Mouse (Mus musculus) hindbrain, embryonic 16.5 days (tissue): ENCODE results near the gene Vim. TPM values are rescaled to one million over a fixed set of nuclear protein-coding genes. Genes with fewer than 3 reads are reported as not detected.
A peak's percentile ranks its signal among the peaks of the same experiment; 100 is the strongest.
"Not testable (repeated sequence)": the region's sequence is repeated elsewhere in the genome, so short reads cannot be mapped to it uniquely, and the experiment has no call there.

Experiments
- ATAC-seq: fragments of 200-750 bp; cut with Nextera tagmentation; 2 replicates; pipeline ENCODE4 v1.8.0; 2017; ENCODE audit warnings: moderate TSS enrichment, moderate library complexity
- H3K27ac ChIP-seq: fragments of 300-500 bp; sonication (generic); 2 replicates; pipeline ENCODE4 v1.5.1; 2014; ENCODE audit warnings: low read depth, mild to moderate bottlenecking, control low read depth, low read length, moderate library complexity
- H3K27me3 ChIP-seq: fragments of 300-500 bp; sonication (generic); replicated peaks from 2 replicates; pipeline ENCODE4 v1.6.1; 2014; ENCODE audit warnings: low read length; ENCODE audit not compliant: control insufficient read depth, insufficient read depth
- H3K36me3 ChIP-seq: fragments of 300-500 bp; sonication (generic); 2 replicates; pipeline ENCODE4 v1.6.1; 2014; ENCODE audit warnings: mild to moderate bottlenecking, low read length, moderate library complexity, mixed read lengths; ENCODE audit not compliant: control insufficient read depth, insufficient read depth
- H3K4me1 ChIP-seq: fragments of 300-500 bp; sonication (generic); 2 replicates; pipeline ENCODE4 v1.6.1; 2014; ENCODE audit warnings: low read depth, low read length; ENCODE audit not compliant: control insufficient read depth, insufficient read depth
- H3K4me2 ChIP-seq: fragments of 300-500 bp; sonication (generic); 2 replicates; pipeline ENCODE4 v1.6.1; 2014; ENCODE audit warnings: mild to moderate bottlenecking, low read length, control low read depth, moderate library complexity
- H3K4me3 ChIP-seq: fragments of 300-500 bp; sonication (generic); 2 replicates; pipeline ENCODE4 v1.5.1; 2014; ENCODE audit warnings: mild to moderate bottlenecking, low read length, control low read depth, moderate library complexity
- H3K9ac ChIP-seq: fragments of 300-500 bp; sonication (generic); 2 replicates; pipeline ENCODE4 v1.6.1; 2014; ENCODE audit warnings: low read depth, mild to moderate bottlenecking, control low read depth, low read length, moderate library complexity
- H3K9me3 ChIP-seq: fragments of 300-500 bp; sonication (generic); 2 replicates; pipeline ENCODE4 v1.6.1; 2014; ENCODE audit warnings: mild to moderate bottlenecking, low read length, moderate library complexity; ENCODE audit not compliant: control insufficient read depth
- WGBS: fragments of 180-500 bp; shearing (Covaris S2); extraction: QIAGEN DNeasy Blood & Tissue Kit; methylation state at CpG from one replicate; pipeline ENCODE4 v1.1.7; 2014; 5-methylcytosine and 5-hydroxymethylcytosine counted together
- polyA plus RNA-seq: library from polyadenylated mRNA; unstranded; fragments of >200 nt; fragmentation: Nextera tagmentation; extraction: Ambion mirVana; gene quantifications from 2 replicates; pipeline ENCODE4 v1.2.1, GENCODE M21; 2015

Gene Vim
- polyA plus RNA-seq, 1 experiment from 2014 or later, result 374 TPM

DNA sequence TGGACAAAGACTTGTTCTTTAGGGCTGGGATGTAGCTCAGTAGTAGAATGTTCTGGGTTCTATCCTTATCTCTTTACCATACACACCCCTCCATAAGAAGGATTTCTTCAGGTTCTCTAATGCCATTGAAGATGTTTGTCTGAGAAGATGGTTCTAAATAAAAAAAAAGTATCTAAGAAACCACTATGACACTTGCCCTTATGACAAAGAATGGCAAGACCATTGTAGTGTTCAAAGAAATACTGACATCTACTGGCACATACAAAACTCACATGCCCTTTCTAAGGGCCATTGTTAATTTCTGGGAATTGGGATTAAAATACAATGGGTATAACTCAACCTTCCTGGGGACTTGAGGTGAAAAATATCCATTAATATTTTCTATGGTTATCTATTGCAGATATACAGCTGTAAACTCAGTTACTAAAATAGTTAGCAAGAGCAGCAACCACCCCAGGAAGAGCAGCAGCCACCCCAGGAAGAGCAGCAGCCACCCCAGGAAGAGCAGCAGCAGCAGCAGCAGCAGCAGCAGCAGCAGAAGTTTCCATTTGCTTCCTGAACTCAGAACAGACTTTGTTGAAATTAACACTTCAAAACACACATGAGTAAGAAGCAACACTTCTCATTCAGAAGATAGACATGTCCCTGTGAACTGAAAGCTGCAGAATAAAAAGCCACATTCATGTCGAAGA lies 23.4 kb downstream of the Vim start:
- ATAC-seq, result no peak
- H3K4me1 ChIP-seq, result no peaks in the 10 kb centered on the region
- H3K4me2 ChIP-seq, result no peak overlapping the region
- no peaks in the 10 kb centered on the region for H3K27me3 ChIP-seq
- H3K4me3 ChIP-seq, result no peak overlapping the region
- H3K27ac ChIP-seq, result no peak overlapping the region
- no peak overlapping the region for H3K9ac ChIP-seq
- H3K36me3 ChIP-seq, result no peaks in the 10 kb centered on the region
- no peaks in the 10 kb centered on the region for H3K9me3 ChIP-seq
- WGBS, result 97% methylated on average over 1 of the region's 1 CpGs

DNA sequence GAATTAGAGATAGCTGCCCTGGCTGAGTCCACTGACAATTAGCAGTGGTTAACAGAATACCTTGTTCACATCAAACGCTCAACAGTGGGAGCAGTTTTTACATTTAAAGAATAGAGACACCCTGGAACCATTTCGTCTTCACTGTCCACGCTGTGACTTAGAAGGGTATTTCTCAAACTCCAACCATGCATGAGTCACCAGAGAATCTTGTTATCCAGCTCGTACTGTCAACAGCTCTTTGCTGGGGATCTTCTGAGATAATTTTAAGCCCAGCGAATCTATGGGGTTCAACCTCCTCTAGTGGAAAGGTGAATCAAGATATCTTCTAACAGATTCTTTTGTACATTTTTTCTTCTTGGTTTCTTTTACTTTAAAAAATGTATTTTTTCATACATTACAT lies 24.4 kb downstream of the Vim start:
- 84% methylated on average over 5 of the region's 5 CpGs for WGBS
- H3K36me3 ChIP-seq, result no peaks in the 10 kb centered on the region
- no peak overlapping the region for H3K4me3 ChIP-seq
- H3K27me3 ChIP-seq, result no peaks in the 10 kb centered on the region
- no peak overlapping the region for H3K4me2 ChIP-seq
- no peak overlapping the region for H3K27ac ChIP-seq
- no peak for ATAC-seq
- H3K9ac ChIP-seq, result no peak overlapping the region
- no peaks in the 10 kb centered on the region for H3K4me1 ChIP-seq
- no peaks in the 10 kb centered on the region for H3K9me3 ChIP-seq

DNA sequence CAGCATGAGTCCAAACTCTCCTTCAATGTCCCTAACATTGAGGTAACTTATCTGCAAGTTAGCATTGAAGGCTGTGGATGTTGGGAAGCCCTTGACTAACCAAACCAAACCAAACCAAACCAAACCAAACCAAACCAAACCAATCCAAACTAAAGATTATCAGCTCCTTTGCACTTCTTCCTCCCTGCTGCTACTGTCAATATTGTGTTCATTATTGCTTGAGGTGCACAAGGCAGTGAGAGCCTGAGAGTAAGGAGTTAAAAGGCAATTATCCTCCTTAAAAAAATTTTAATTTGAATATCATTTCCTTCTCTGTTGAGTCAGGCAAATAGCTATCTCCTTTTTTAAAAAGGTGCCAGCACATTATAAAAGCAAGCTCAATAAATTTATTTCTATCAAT lies 29.4 kb downstream of the Vim start:
- Histone ChIP-seq H3K4me3 (no peak overlapping the region), H3K36me3 (no peaks in the 10 kb centered on the region), H3K9me3 (no peaks in the 10 kb centered on the region), H3K4me1 (no peaks in the 10 kb centered on the region), H3K9ac (no peak overlapping the region), H3K4me2 (no peak overlapping the region), H3K27me3 (no peaks in the 10 kb centered on the region), H3K27ac (no peak overlapping the region)
- no peak for ATAC-seq

DNA sequence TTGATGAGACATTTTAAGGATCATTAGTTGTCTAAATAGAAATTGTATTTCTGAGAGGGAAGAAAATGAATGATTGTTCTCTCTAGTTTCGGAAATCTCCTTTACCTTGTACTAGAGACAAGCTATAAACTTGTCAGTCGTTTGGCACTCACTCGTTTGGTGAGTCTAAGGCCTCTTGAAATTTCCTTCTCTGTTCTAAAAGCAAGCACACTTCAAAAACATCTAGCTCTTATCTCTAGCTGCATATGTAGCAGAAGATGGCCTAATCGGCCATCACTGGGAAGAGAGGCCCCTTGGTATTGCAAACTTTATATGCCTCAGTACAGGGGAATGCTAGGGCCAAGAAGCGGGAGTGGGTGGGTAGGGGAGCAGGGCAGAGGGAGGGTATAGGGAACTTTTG lies 29.9 kb downstream of the Vim start:
- WGBS, result 81% methylated on average over 4 of the region's 5 CpGs

DNA sequence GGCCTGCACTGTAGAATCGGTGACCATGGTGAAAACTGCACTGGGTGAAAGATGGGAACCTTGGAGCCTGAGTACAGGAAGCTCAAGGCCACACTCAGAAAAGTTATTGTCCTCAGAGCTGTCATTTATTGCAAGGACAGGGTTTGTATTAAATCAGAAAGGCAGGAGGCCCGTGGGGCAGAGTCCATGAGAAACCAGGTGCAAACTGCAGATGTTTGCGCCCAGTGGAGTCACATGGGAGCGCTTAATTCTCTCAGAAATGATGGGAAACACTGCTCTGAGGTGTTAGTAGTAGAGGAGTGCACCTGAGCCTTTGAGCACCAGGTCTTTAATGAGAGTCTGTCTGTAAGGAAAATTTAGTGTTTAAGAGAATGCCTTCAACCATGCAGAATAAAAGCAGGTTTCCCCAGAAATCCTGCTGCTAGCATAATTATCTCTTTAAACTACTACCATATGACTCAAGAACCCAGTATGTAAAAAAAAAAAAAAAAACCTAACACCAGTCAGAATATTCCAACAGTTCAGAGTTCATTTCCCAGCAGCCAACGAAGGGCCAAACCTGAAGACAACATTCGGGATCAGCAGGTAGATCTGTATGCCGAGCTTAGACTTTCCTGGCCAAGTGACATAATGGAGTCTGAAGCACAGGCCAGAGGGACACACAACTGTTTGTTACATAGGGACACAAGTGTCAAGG lies 56.6 kb downstream of the Vim start:
- 76% methylated on average over 7 of the region's 7 CpGs for WGBS
- ATAC-seq, result 0 out of 2 replicates have a peak, but pooled peaks have one; percentile 52
- no peak overlapping the region for H3K9ac ChIP-seq

More for the DNA sequence above, 29.9 kb downstream of the Vim start:
- ATAC-seq, H3K9ac ChIP-seq, H3K4me2 ChIP-seq, H3K4me3 ChIP-seq, H3K27me3 ChIP-seq, H3K27ac ChIP-seq, H3K9me3 ChIP-seq, H3K36me3 ChIP-seq, H3K4me1 ChIP-seq: not testable (repeated sequence)

More for the DNA sequence above, 56.6 kb downstream of the Vim start:
- Histone ChIP-seq H3K4me2 (no peak overlapping the region), H3K4me1 (no peaks in the 10 kb centered on the region), H3K4me3 (no peak overlapping the region), H3K9me3 (no peaks in the 10 kb centered on the region), H3K27me3 (no peaks in the 10 kb centered on the region), H3K36me3 (no peaks in the 10 kb centered on the region), H3K27ac (no peak overlapping the region)

Other genes with a start within 250 kb of the Vim start
- 0.40 and 0.49 TPM in 2 replicates for gene Cubn, start 82.1 kb upstream of the Vim start, polyA plus RNA-seq
- 6.7 and 8.6 TPM in 2 replicates for gene Trdmt1, start 29.3 kb upstream of the Vim start, polyA plus RNA-seq
- 2.9 and 3.0 TPM in 2 replicates for gene St8sia6, start 220.1 kb downstream of the Vim start, polyA plus RNA-seq